Mouse (Mus musculus) testis, adult 2 months (tissue): ENCODE measurements around the gene Eef1akmt1. TPM values are rescaled to one million over a fixed set of nuclear protein-coding genes. Genes with fewer than 3 reads are reported as not detected.

Experiments
- H3K27ac ChIP-seq: fragments of 200-500 bp; 2 replicates; pipeline ENCODE4 v1.5.1; 2012; ENCODE audit warnings: low read depth, low read length; ENCODE audit not compliant: control insufficient read depth, insufficient read depth
- H3K27me3 ChIP-seq: fragments of 200-500 bp; 2 replicates; pipeline ENCODE4 v1.6.1; 2012; ENCODE audit warnings: mild to moderate bottlenecking, low read length, moderate library complexity; ENCODE audit not compliant: control insufficient read depth, insufficient read depth
- H3K36me3 ChIP-seq: fragments of 200-500 bp; 2 replicates; pipeline ENCODE4 v1.6.1; 2012; ENCODE audit warnings: mild to moderate bottlenecking, low read length; ENCODE audit not compliant: control insufficient read depth, insufficient read depth
- H3K4me1 ChIP-seq: fragments of 200-500 bp; 2 replicates; pipeline ENCODE4 v1.6.1; 2012; ENCODE audit warnings: low read length; ENCODE audit not compliant: control insufficient read depth, insufficient read depth
- H3K4me3 ChIP-seq: fragments of 200-500 bp; 2 replicates; pipeline ENCODE4 v1.5.1; 2012; ENCODE audit warnings: low read depth, mild to moderate bottlenecking, low read length, moderate library complexity, mixed read lengths; ENCODE audit not compliant: control insufficient read depth
- CTCF ChIP-seq: fragments of 200-500 bp; IDR thresholded peaks from 2 replicates; pipeline ENCODE4 v1.5.1; 2012; ENCODE audit warnings: low read depth, mild to moderate bottlenecking, inconsistent platforms, low read length, moderate library complexity; ENCODE audit not compliant: control insufficient read depth, insufficient read depth, insufficient replicate concordance
- POLR2A ChIP-seq: fragments of 200-500 bp; IDR thresholded peaks from 2 replicates; pipeline ENCODE4 v1.6.1; 2012; ENCODE audit warnings: low read depth, mild to moderate bottlenecking, inconsistent platforms, low read length, moderate library complexity; ENCODE audit not compliant: control insufficient read depth
- polyA plus RNA-seq: library from polyadenylated mRNA; depleted of rRNA; stranded (reverse); fragments of >200 nt; gene quantifications from 2 replicates; pipeline ENCODE4 v1.2.3, GENCODE M21; 2012

Gene Eef1akmt1
- polyA plus RNA-seq, 1 experiment, result 15.9 TPM

DNA sequence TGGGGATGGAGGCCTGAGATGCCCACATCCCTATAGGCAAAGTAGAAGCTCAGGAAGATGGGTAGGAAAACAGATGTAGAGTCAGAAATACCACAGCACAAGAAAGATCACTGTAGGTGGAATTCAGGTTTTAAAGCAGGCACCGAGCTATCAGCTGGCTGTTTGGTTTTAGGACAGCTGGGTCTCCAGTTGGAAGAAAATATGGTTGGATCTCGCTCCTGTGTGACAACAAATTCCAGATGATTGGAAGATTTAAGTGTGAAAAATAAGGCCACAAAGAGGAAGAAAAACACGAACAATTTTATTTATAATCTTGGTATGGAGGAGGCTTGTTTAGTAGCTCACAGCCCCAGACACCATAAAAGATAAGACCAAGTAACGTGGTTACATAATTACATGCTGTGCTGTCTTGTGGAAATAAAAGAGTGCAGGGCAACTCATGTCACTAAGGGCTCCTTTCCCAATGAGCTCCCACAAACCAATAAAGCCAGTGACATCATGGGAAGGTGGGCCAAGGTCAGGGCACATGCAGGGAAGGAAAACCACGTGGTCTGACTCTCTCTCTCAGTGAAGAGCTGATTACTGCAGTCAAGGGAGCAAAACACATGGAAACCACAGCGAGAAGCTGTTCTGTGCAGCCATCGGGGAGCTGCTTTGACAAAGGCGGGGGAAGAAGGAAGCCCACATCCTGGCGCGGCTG is 42.2 kb downstream of the Eef1akmt1 start:
- Histone ChIP-seq H3K4me3 (no peak overlapping the region), H3K36me3 (no peaks in the 10 kb centered on the region), H3K4me1 (peaks cover 6% of the 10 kb centered on the region), H3K27me3 (no peaks in the 10 kb centered on the region), H3K27ac (no peak overlapping the region)
- no peak for TF ChIP-seq POLR2A

DNA sequence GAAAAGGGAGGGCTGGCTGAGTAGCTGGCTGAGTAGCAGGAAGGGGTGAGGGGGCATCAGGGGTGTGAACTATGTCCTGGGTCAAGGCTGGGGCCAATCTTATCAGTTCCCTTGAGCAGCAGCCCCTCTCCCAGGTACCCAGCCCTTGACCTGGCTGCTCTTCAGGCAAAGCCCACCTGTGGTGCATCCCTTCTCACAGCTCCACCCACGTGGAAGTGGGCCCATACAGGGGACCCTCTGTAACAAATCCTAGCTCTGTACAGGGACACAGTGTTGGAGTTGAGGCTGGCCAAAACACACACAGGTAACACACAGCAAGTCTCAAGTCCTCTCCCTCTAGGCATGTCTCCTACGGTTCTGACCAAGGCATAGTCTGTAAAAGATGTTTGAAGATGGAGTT is 43.8 kb downstream of the Eef1akmt1 start:
- peaks cover 6% of the 10 kb centered on the region for H3K4me1 ChIP-seq
- no peaks in the 10 kb centered on the region for H3K36me3 ChIP-seq
- TF ChIP-seq CTCF, result no peak
- TF ChIP-seq POLR2A, result no peak; the same call in 1 of the 2 replicates
- H3K4me3 ChIP-seq, result no peak overlapping the region
- no peak overlapping the region for H3K27ac ChIP-seq
- H3K27me3 ChIP-seq, result no peaks in the 10 kb centered on the region

DNA sequence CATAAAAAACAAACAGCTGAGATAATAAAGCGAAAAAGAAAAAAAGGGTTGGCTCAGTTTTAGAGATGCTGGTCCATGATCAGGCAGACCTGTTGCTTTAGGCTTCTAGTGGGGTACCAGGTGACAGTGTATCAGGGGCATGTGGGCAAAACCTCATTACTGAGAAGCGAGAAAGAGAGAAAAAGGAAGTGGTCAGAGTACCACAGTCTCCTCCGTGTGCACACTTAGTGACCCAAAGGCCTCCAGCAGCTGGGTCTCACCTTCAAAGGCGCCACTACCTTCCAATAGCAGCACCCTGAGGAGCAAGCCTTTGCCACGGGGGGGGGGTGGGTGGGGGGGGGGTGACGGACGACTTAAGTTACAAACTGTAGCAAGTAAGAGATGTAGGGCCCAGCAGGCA is 44.3 kb downstream of the Eef1akmt1 start:
- no peaks in the 10 kb centered on the region for H3K36me3 ChIP-seq
- no peaks in the 10 kb centered on the region for H3K27me3 ChIP-seq
- no peak overlapping the region for H3K27ac ChIP-seq
- TF ChIP-seq POLR2A (no peak), CTCF (no peak)
- H3K4me1 ChIP-seq, result peaks cover 6% of the 10 kb centered on the region
- no peak overlapping the region for H3K4me3 ChIP-seq

DNA sequence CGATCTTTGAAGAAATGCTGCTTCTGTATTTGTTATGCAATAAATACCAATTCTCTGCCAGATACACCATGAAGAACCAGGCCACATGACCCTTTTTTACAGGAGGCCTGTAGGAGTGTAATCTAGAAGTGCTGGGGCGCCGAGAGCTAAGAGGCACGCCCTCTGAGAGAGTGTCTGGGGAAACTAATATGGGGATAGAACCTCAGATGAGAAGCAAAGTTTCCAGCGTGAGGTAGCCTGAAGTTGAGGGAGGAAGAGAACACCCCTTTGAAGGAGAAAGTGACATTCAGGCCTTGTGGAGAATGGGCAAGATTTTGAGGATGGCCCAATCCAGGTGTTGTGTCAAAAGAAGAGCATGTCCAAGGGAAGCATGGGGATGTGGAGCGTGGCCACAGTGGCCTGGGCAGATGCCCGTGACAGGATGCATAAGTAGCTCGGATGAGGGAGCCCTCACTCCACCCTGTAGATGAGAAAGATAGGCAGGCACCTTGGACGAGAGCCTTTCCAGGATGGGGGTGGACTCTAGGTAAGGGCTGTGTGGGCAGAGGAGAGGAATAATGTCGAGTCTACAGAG is 45.3 kb downstream of the Eef1akmt1 start:
- no peak for TF ChIP-seq CTCF
- no peak for TF ChIP-seq POLR2A
- Histone ChIP-seq H3K4me3 (peak overlapping the region; percentile 85), H3K27me3 (no peaks in the 10 kb centered on the region), H3K36me3 (no peaks in the 10 kb centered on the region), H3K27ac (peak overlapping the region; percentile 42), H3K4me1 (peaks cover 6% of the 10 kb centered on the region)

DNA sequence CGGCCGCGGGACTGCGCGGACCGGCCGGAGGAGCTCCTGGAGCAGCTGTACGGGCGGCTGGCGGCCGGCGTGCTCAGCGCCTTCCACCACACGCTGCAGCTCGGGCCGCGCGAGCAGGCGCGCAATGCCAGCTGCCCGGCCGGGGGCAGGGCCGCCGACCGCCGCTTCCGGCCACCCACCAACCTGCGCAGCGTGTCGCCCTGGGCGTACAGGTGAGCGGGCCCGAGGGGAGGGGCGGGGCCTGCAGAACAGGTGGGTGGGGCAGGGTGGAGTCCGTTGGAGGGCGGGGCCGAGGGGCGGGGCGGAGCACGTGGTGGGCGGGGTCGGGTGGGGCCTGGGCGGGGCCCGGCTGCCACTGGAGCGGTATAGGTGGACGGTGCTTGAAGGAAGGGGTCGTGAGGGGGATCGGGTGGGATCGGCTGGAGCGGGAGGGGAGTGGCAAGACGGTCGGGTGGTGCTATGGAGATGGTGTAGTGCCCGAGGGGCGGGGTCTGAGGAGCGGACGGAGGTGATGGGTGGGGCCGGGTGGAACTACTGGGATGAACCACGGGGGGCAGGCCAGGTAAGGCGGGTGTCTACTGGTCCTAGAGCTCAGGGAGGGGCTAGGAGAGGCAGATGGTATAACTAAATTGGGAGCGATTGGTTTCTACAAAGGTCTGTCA is 45.9 kb downstream of the Eef1akmt1 start:
- Histone ChIP-seq H3K4me3 (peak overlapping the region; percentile 85), H3K36me3 (no peaks in the 10 kb centered on the region), H3K27ac (peak overlapping the region; percentile 68), H3K27me3 (no peaks in the 10 kb centered on the region), H3K4me1 (peaks cover 6% of the 10 kb centered on the region)
- TF ChIP-seq CTCF (no peak), POLR2A (peak; percentile 13; the same call in 1 of the 2 replicates)

DNA sequence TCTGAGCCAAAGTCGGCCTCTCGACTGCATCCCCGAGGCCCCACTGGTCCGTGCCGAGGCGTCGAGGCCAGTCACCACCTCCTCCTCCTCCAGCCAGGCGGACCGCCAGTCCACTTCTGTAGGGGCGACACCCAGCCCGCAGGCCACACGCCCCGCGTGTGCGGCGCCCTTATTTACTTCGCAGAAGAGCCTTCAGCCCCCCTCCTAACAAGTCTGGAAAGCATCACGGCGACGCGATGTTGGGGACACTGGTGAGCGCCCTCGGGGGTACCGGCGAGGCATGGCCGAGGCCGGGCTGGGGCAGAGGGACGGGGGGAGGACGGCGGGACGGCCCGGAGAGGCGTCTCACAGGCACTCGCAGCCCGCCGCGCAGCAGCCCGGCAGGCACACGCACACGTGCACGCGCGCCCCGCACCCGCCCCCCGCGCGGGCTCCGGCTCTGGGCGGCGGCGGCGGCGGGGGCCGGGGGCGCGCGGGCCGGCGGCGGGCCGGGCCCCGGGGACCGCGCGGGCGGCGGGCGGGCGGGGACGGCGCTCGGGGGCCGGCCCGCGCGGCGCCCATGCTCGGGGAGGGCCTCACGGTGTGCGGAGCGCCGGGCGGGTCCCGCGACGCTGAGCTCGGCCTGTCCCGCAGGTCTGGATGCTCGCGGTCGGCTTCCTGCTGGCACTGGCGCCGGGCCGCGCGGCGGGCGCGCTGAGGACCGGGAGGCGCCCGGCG is 46.6 kb downstream of the Eef1akmt1 start, which contains the start of gene Il17d:
Il17d (plus strand) TSS at position 107 of the 717 bp plus-strand sequence.
- TF ChIP-seq POLR2A (no peak), CTCF (no peak)
- peak within 1 kb of the TSS; percentile 85 for H3K4me3 ChIP-seq
- peak within 1 kb of the TSS; percentile 68; the same call in 1 of the 2 replicates for H3K27ac ChIP-seq
- H3K27me3 ChIP-seq, result no peaks in the 10 kb centered on the region
- no peaks in the 10 kb centered on the region for H3K36me3 ChIP-seq
- peaks cover 6% of the 10 kb centered on the region for H3K4me1 ChIP-seq

DNA sequence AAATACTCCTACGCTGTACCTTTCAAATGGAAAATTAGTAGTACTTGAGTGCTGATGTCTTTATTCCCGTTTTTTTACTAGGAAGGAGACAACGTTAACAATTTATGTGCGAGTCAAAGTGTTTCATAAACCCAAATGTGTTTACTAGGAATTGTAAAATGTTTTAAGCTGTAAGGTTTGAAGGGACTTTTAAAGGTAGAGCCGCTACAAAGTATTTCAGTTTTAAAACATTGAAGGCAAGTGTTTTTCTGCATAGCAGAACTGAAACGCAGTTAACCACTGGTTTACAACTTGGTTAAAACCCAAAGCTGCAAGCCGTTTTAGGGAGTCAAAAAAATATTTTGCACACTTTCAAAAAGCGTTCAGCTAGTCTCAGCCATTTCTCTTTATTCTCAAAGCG is 47.6 kb downstream of the Eef1akmt1 start:
- no peaks in the 10 kb centered on the region for H3K36me3 ChIP-seq
- no peak overlapping the region for H3K4me3 ChIP-seq
- H3K27me3 ChIP-seq, result no peaks in the 10 kb centered on the region
- no peak for TF ChIP-seq CTCF
- TF ChIP-seq POLR2A, result no peak
- H3K4me1 ChIP-seq, result peaks cover 6% of the 10 kb centered on the region
- no peak overlapping the region for H3K27ac ChIP-seq
